Mouse (Mus musculus): ENCODE measurements around the gene Hist1h2br. TPM values are rescaled to one million over a fixed set of nuclear protein-coding genes. Genes with fewer than 3 reads are reported as not detected.
"Not testable (repeated sequence)": the region's sequence is repeated elsewhere in the genome, so short reads cannot be mapped to it uniquely, and the experiment has no call there.

Gene Hist1h2br
- polyA plus RNA-seq, 1 experiment from 2014 or later, result 24.7 TPM

DNA sequence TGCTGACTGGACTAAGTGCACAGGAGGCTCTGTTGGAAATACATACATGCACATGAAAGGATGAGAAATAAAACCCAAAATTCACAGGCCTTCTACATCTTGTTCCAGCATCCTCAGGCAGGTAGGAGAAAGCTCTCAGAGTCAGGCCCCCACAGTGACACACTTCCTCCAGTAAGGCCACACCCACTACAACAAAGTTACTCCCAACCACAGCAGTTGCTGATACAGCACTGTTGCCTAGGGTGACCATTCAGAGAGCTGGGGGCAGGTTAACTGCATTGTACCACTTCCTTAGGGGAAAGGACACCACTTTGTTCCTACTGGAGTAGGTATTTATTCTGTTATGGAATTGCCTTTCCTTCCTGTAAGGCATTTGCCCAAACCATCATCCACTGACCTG is 36.4 kb upstream of the Hist1h2br start:
- not testable (repeated sequence) for H3K4me2 ChIP-seq (ENCODE audit: low read depth, low read length); H3K9me3 ChIP-seq (replicated peaks; ENCODE audit: control insufficient read depth, low read length); H3K4me3 ChIP-seq (ENCODE audit: low read depth, low read length); H3K27ac ChIP-seq (ENCODE audit: low read length); H3K9ac ChIP-seq (ENCODE audit: low read depth, low read length); H3K36me3 ChIP-seq (ENCODE audit: control insufficient read depth, insufficient read depth); H3K27me3 ChIP-seq (ENCODE audit: control insufficient read depth, insufficient read depth, low read depth, low read length); H3K4me1 ChIP-seq (ENCODE audit: control insufficient read depth, low read depth, low read length)
- ATAC-seq (ENCODE audit: low read depth), result peak; percentile 67; the same call in 1 of the 2 replicates

DNA sequence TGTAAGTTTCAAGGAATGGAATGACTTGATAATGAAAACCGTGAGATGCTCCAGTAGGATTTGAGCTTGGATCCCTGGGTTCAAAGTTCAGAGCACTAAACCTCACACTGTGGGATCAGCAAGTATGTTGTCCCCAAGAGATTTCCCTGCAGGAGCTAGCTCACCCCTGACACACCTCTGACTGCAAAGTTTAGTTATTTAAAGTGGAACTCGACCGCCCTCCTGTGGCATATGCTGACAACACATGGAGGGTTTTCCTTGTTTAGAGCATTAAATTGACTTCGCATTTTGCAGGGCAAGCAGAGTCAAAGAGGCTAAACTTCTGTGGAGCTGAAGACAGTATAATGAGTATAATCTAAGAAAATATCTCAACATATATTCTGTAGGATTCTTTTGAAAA is 30.5 kb upstream of the Hist1h2br start:
- not testable (repeated sequence) for H3K27me3 ChIP-seq (ENCODE audit: control insufficient read depth, insufficient read depth, low read depth, low read length); H3K9me3 ChIP-seq (replicated peaks; ENCODE audit: control insufficient read depth, low read length); H3K9ac ChIP-seq (ENCODE audit: low read depth, low read length); H3K4me1 ChIP-seq (ENCODE audit: control insufficient read depth, low read depth, low read length); H3K4me2 ChIP-seq (ENCODE audit: low read depth, low read length); H3K4me3 ChIP-seq (ENCODE audit: low read depth, low read length); H3K36me3 ChIP-seq (ENCODE audit: control insufficient read depth, insufficient read depth); H3K27ac ChIP-seq (ENCODE audit: low read length)
- peak; percentile 65 for ATAC-seq (ENCODE audit: low read depth)
- no CpG with 5 or more reads among the region's 4 CpGs for WGBS (ENCODE audit: insufficient replicate concordance)

- not testable (repeated sequence) for H3K4me2 ChIP-seq (ENCODE audit: low read depth, low read length); H3K4me1 ChIP-seq (ENCODE audit: control insufficient read depth, low read depth, low read length); H3K9me3 ChIP-seq (replicated peaks; ENCODE audit: control insufficient read depth, low read length); H3K36me3 ChIP-seq (ENCODE audit: control insufficient read depth, insufficient read depth); H3K27me3 ChIP-seq (ENCODE audit: control insufficient read depth, insufficient read depth, low read depth, low read length); H3K9ac ChIP-seq (ENCODE audit: low read depth, low read length); H3K27ac ChIP-seq (ENCODE audit: low read length); H3K4me3 ChIP-seq (ENCODE audit: low read depth, low read length)
- peak; percentile 86 for ATAC-seq (ENCODE audit: low read depth)
- WGBS (ENCODE audit: insufficient replicate concordance), result no CpG with 5 or more reads among the region's 23 CpGs
These were observed 23.5 kb upstream of the Hist1h2br start, which contains the start of the genes Hist1h2bq and Hist1h2ao for GRCm38 (mm10) chr13:21810073-21810472. Gene Hist1h2bq, minus strand, starts transcription at chr13:21810197. Gene Hist1h2ao, plus strand, starts transcription at chr13:21810465.

- WGBS (ENCODE audit: insufficient replicate concordance), result no CpG with 5 or more reads among the region's 8 CpGs
- H3K27me3 ChIP-seq (ENCODE audit: control insufficient read depth, insufficient read depth, low read depth, low read length); H3K9ac ChIP-seq (ENCODE audit: low read depth, low read length); H3K9me3 ChIP-seq (replicated peaks; ENCODE audit: control insufficient read depth, low read length); H3K27ac ChIP-seq (ENCODE audit: low read length); H3K4me2 ChIP-seq (ENCODE audit: low read depth, low read length); H3K36me3 ChIP-seq (ENCODE audit: control insufficient read depth, insufficient read depth); H3K4me1 ChIP-seq (ENCODE audit: control insufficient read depth, low read depth, low read length); H3K4me3 ChIP-seq (ENCODE audit: low read depth, low read length): not testable (repeated sequence)
- ATAC-seq (ENCODE audit: low read depth), result peak; percentile 3; the same call in 1 of the 2 replicates
These were observed 22.5 kb upstream of the Hist1h2br start for GRCm38 (mm10) chr13:21811074-21811473.

GRCm38 (mm10) chr13:21811539-21811938 is 22.0 kb upstream of the Hist1h2br start, which contains the start of gene Hist1h4m:
Gene Hist1h4m, plus strand, starts transcription at chr13:21811746.
- not testable (repeated sequence) for H3K27me3 ChIP-seq (ENCODE audit: control insufficient read depth, insufficient read depth, low read depth, low read length); H3K4me1 ChIP-seq (ENCODE audit: control insufficient read depth, low read depth, low read length); H3K9ac ChIP-seq (ENCODE audit: low read depth, low read length); H3K9me3 ChIP-seq (replicated peaks; ENCODE audit: control insufficient read depth, low read length); H3K36me3 ChIP-seq (ENCODE audit: control insufficient read depth, insufficient read depth)
- H3K4me3 ChIP-seq (ENCODE audit: low read depth, low read length), result peak within 1 kb of the TSS; percentile 29; the same call in 1 of the 2 replicates
- H3K4me2 ChIP-seq (ENCODE audit: low read depth, low read length), result peak within 1 kb of the TSS; percentile 42; the same call in 1 of the 2 replicates
- peak; percentile 37 for ATAC-seq (ENCODE audit: low read depth)
- H3K27ac ChIP-seq (ENCODE audit: low read length), result peak within 1 kb of the TSS; percentile 75
- no CpG with 5 or more reads among the region's 24 CpGs for WGBS (ENCODE audit: insufficient replicate concordance)

DNA sequence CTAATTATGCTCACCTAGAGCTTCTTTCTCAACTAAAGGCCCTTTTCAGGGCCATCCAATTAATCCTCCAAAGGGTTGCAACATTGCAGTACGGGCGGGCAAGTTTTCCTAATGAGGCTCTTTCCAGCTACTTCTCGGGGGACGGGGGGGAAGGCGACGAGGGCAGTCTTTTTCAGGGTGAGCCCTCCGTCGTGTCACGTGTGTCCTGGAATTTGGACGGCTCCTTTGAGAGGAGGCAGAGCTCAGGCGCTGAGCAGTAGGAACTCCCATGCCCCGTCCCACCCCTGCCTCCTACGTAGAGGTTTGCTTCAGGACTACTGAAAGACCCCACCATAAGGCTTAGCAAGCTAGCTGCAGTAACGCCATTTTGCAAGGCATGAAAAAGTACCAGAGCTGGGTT is 21.5 kb upstream of the Hist1h2br start:
- H3K27me3 ChIP-seq (ENCODE audit: control insufficient read depth, insufficient read depth, low read depth, low read length); H3K4me1 ChIP-seq (ENCODE audit: control insufficient read depth, low read depth, low read length); H3K9me3 ChIP-seq (replicated peaks; ENCODE audit: control insufficient read depth, low read length); H3K36me3 ChIP-seq (ENCODE audit: control insufficient read depth, insufficient read depth); H3K9ac ChIP-seq (ENCODE audit: low read depth, low read length): not testable (repeated sequence)
- peak overlapping the region; percentile 75 for H3K27ac ChIP-seq (ENCODE audit: low read length)
- WGBS (ENCODE audit: insufficient replicate concordance), result under 1% methylated on average over 14 of the region's 14 CpGs
- peak overlapping the region; percentile 29; the same call in 1 of the 2 replicates for H3K4me3 ChIP-seq (ENCODE audit: low read depth, low read length)
- peak overlapping the region; percentile 42; the same call in 1 of the 2 replicates for H3K4me2 ChIP-seq (ENCODE audit: low read depth, low read length)
- peak; percentile 49 for ATAC-seq (ENCODE audit: low read depth)

GRCm38 (mm10) chr13:21820082-21820890 is 13.3 kb upstream of the Hist1h2br start:
- H3K9me3 ChIP-seq (replicated peaks; ENCODE audit: control insufficient read depth, low read length); H3K4me2 ChIP-seq (ENCODE audit: low read depth, low read length); H3K36me3 ChIP-seq (ENCODE audit: control insufficient read depth, insufficient read depth); H3K27me3 ChIP-seq (ENCODE audit: control insufficient read depth, insufficient read depth, low read depth, low read length); H3K4me3 ChIP-seq (ENCODE audit: low read depth, low read length); H3K4me1 ChIP-seq (ENCODE audit: control insufficient read depth, low read depth, low read length); H3K9ac ChIP-seq (ENCODE audit: low read depth, low read length); H3K27ac ChIP-seq (ENCODE audit: low read length): not testable (repeated sequence)
- peak; percentile 32; the same call in 1 of the 2 replicates for ATAC-seq (ENCODE audit: low read depth)
- 66% methylated on average over 7 of the region's 16 CpGs for WGBS (ENCODE audit: insufficient replicate concordance)

- Histone ChIP-seq H3K4me3 (ENCODE audit: low read depth, low read length) (no peak overlapping the region), H3K27me3 (ENCODE audit: control insufficient read depth, insufficient read depth, low read depth, low read length) (no peaks in the 10 kb centered on the region), H3K27ac (ENCODE audit: low read length) (no peak overlapping the region), H3K9me3 (replicated peaks; ENCODE audit: control insufficient read depth, low read length) (no peaks in the 10 kb centered on the region), H3K4me2 (ENCODE audit: low read depth, low read length) (no peak overlapping the region), H3K9ac (ENCODE audit: low read depth, low read length) (no peak overlapping the region), H3K4me1 (ENCODE audit: control insufficient read depth, low read depth, low read length) (no peaks in the 10 kb centered on the region; the same call in 1 of the 2 replicates), H3K36me3 (ENCODE audit: control insufficient read depth, insufficient read depth) (no peaks in the 10 kb centered on the region)
- no peak for ATAC-seq (ENCODE audit: low read depth)
- 82% methylated on average over 3 of the region's 3 CpGs for WGBS (ENCODE audit: insufficient replicate concordance)
These were observed 5.0 kb upstream of the Hist1h2br start for GRCm38 (mm10) chr13:21828511-21828910.

DNA sequence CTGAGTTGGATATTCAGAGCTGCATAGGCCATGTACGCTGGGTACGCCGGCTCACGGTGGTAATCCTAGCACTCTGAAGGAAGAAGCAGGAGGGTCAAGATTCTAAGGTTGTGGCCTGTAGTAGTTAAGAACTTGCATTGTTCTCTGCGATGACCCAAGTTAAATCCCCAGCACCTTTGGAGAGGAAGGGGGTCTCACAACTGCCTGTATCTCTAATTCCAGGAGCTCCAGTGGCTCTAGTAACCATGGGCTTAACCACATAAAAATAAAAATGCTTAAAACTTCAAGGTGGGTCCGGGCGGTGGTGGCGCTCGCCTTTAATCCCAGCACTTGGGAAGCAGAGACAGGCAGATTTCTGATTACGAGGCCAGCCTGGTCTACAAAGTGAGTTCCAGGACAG is 3.2 kb upstream of the Hist1h2br start:
- peak overlapping the region; percentile 11 for H3K4me3 ChIP-seq (ENCODE audit: low read depth, low read length)
- peak overlapping the region; percentile 78 for H3K27ac ChIP-seq (ENCODE audit: low read length)
- H3K4me1 ChIP-seq (ENCODE audit: control insufficient read depth, low read depth, low read length), result no peaks in the 10 kb centered on the region; the same call in 1 of the 2 replicates
- no peaks in the 10 kb centered on the region for H3K36me3 ChIP-seq (ENCODE audit: control insufficient read depth, insufficient read depth)
- ATAC-seq (ENCODE audit: low read depth), result no peak
- H3K9ac ChIP-seq (ENCODE audit: low read depth, low read length), result peak overlapping the region; percentile 48
- no peaks in the 10 kb centered on the region for H3K9me3 ChIP-seq (replicated peaks; ENCODE audit: control insufficient read depth, low read length)
- H3K4me2 ChIP-seq (ENCODE audit: low read depth, low read length), result peak overlapping the region; percentile 50
- H3K27me3 ChIP-seq (ENCODE audit: control insufficient read depth, insufficient read depth, low read depth, low read length), result no peaks in the 10 kb centered on the region
- WGBS (ENCODE audit: insufficient replicate concordance), result 77% methylated on average over 10 of the region's 10 CpGs
